Mouse (Mus musculus) midbrain, embryonic 11.5 days (tissue): ENCODE measurements around the gene Xirp1. TPM values are rescaled to one million over a fixed set of nuclear protein-coding genes. Genes with fewer than 3 reads are reported as not detected.

ENCODE experiments used
- ATAC-seq: fragments of 200-750 bp; cut with Nextera tagmentation; 2 replicates; pipeline ENCODE4 v1.8.0; 2017; ENCODE audit warnings: moderate TSS enrichment, moderate library complexity; ENCODE audit not compliant: low FRiP score
- DNase-seq: peaks from one replicate; pipeline ENCODE4 v3.0.0; 2015; ENCODE audit warnings: low spot score; ENCODE audit errors: missing footprints
- H3K27ac ChIP-seq: fragments of 300-500 bp; sonication (generic); 2 replicates; pipeline ENCODE4 v1.5.1; 2014; ENCODE audit warnings: low read depth, low read length
- H3K27me3 ChIP-seq: fragments of 300-500 bp; sonication (generic); 2 replicates; pipeline ENCODE4 v1.6.1; 2014; ENCODE audit warnings: mild to moderate bottlenecking, low read length, moderate library complexity, mixed read lengths; ENCODE audit not compliant: control insufficient read depth, insufficient read depth
- H3K36me3 ChIP-seq: fragments of 300-500 bp; sonication (generic); 2 replicates; pipeline ENCODE4 v1.6.1; 2014; ENCODE audit warnings: mild to moderate bottlenecking, low read length, moderate library complexity, mixed read lengths; ENCODE audit not compliant: control insufficient read depth, insufficient read depth
- H3K4me1 ChIP-seq: fragments of 300-500 bp; sonication (generic); 2 replicates; pipeline ENCODE4 v1.6.1; 2014; ENCODE audit warnings: low read length; ENCODE audit not compliant: control insufficient read depth, insufficient read depth
- H3K4me2 ChIP-seq: fragments of 300-500 bp; sonication (generic); 2 replicates; pipeline ENCODE4 v1.6.1; 2014; ENCODE audit warnings: mild to moderate bottlenecking, moderate library complexity
- H3K4me3 ChIP-seq: fragments of 300-500 bp; sonication (generic); 2 replicates; pipeline ENCODE4 v1.5.1; 2014; ENCODE audit warnings: low read depth, low read length
- H3K9ac ChIP-seq: fragments of 300-500 bp; sonication (generic); 2 replicates; pipeline ENCODE4 v1.6.1; 2014; ENCODE audit warnings: low read length
- H3K9me3 ChIP-seq: fragments of 300-500 bp; sonication (generic); 2 replicates; pipeline ENCODE4 v1.6.1; 2016; ENCODE audit warnings: low read length; ENCODE audit not compliant: control insufficient read depth
- WGBS: fragments of 180-500 bp; shearing (Covaris S2); extraction: QIAGEN DNeasy Blood & Tissue Kit; methylation state at CpG from one replicate; pipeline ENCODE4 v1.1.7; 2014; 5-methylcytosine and 5-hydroxymethylcytosine counted together
- polyA plus RNA-seq: library from polyadenylated mRNA; unstranded; fragments of >200 nt; fragmentation: Nextera tagmentation; extraction: Ambion mirVana; gene quantifications from 2 replicates; pipeline ENCODE4 v1.2.1, GENCODE M21; 2014

The Xirp1 gene
- polyA plus RNA-seq, 1 experiment from 2014 or later, result not detected

DNA sequence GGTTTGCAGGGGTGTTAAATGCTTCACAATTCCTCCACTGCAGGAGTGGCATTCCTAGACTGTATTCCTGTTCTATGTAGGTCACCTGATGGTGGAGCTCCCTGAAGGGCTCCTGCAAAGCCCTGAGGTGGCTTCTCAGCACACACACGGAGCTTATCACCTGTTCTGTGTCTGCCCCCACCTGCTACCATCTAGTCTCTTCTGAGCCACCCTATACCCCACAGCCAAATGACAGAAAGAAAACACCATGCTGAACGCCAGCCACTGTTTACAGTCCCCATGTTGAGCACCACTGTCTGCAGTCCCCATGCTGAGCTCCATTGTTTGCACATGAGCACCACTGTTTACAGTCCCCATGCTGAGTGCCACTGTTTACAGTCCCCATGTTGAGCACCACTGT is 43.6 kb downstream of the Xirp1 start:
- ATAC-seq, result no peak
- 45% methylated on average over 2 of the region's 2 CpGs for WGBS
- H3K4me1 ChIP-seq, result peaks cover 33% of the 10 kb centered on the region

GRCm38 (mm10) chr9:119978811-119979441 is 44.5 kb downstream of the Xirp1 start:
- Histone ChIP-seq H3K27me3 (peaks cover 10% of the 10 kb centered on the region; the same call in 1 of the 2 replicates), H3K27ac (no peak overlapping the region), H3K9ac (no peak overlapping the region), H3K4me3 (no peak overlapping the region), H3K36me3 (peaks cover 3% of the 10 kb centered on the region; the same call in 1 of the 2 replicates), H3K4me2 (no peak overlapping the region), H3K9me3 (no peaks in the 10 kb centered on the region), H3K4me1 (peaks cover 30% of the 10 kb centered on the region)
- ATAC-seq, result no peak
- no peak for DNase-seq
- 88% methylated on average over 6 of the region's 6 CpGs for WGBS

More for the DNA sequence above, 43.6 kb downstream of the Xirp1 start:
- no peaks in the 10 kb centered on the region for H3K36me3 ChIP-seq
- H3K27ac ChIP-seq, result no peak overlapping the region
- H3K9ac ChIP-seq, result no peak overlapping the region
- DNase-seq, result no peak
- H3K27me3 ChIP-seq, result peaks cover 10% of the 10 kb centered on the region; the same call in 1 of the 2 replicates
- no peak overlapping the region for H3K4me3 ChIP-seq
- no peaks in the 10 kb centered on the region for H3K9me3 ChIP-seq
- no peak overlapping the region for H3K4me2 ChIP-seq

DNA sequence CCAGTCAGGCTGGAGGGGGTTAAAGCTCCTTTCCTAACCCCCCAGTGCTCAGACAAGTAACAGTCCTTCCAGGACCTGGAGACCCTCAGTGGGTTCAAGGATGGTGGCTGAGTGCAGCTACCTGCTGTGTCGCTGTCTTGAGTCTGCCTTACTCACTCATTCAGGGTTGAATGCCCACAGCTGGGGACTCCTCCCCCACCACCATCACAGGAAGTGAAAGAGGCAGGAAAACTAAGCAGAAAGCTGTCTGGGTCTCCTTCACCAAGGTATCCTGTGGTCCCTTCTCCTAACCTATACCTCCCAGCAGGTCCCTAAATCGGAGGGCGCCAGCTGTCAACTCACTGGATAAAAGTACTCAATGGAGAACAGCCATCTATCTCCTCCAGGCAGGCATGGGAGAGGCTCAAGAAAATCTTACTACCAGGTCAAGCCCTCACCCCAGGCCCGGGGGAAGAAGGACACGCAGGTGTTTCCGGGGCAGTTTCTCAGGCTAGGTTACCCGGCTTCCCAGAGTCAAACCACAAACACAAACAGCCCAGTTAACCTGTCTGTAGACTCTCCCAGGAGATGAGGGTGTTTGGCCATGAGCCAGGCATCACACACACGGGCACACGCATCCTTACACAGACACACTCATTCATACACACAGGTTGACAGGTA is 45.1 kb downstream of the Xirp1 start:
- DNase-seq (no peak), ATAC-seq (no peak)
- peaks cover 3% of the 10 kb centered on the region; the same call in 1 of the 2 replicates for H3K36me3 ChIP-seq
- H3K9me3 ChIP-seq, result no peaks in the 10 kb centered on the region
- no peak overlapping the region for H3K4me2 ChIP-seq
- no peak overlapping the region for H3K4me3 ChIP-seq
- peaks cover 10% of the 10 kb centered on the region; the same call in 1 of the 2 replicates for H3K27me3 ChIP-seq
- H3K9ac ChIP-seq, result no peak overlapping the region
- no peak overlapping the region for H3K27ac ChIP-seq
- WGBS, result 55% methylated on average over 9 of the region's 9 CpGs
- H3K4me1 ChIP-seq, result peaks cover 30% of the 10 kb centered on the region

DNA sequence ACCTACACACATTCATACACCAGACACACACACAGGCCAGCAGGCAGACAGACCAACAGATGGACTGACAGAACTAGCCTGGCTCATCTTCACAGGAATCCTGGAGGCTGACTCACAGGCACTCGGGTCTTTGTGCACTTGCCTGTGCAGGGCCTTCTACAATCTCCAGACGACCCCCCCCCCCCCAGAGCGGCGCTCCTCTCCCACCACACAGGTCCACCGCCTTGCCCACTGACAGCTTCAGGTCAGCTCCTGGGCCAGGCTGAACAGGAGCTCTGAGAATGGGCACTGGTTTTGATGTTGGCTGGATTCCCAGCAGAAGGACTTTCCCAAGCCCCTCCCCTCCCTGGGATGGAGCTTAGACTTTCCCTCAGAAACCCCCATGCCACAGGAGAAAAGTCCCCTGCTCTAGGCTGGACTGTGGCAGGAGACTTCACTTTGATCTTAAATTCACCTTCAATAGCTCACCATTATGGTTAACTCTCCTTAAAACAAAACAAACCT is 45.8 kb downstream of the Xirp1 start:
- Histone ChIP-seq H3K27ac (no peak overlapping the region), H3K9ac (no peak overlapping the region), H3K27me3 (peaks cover 3% of the 10 kb centered on the region; the same call in 1 of the 2 replicates), H3K4me1 (peaks cover 23% of the 10 kb centered on the region), H3K4me2 (no peak overlapping the region), H3K36me3 (peaks cover 3% of the 10 kb centered on the region; the same call in 1 of the 2 replicates), H3K4me3 (no peak overlapping the region), H3K9me3 (no peaks in the 10 kb centered on the region)
- 57% methylated on average over 5 of the region's 5 CpGs for WGBS
- no peak for ATAC-seq
- DNase-seq, result no peak

- ATAC-seq (no peak), DNase-seq (no peak)
- no peak overlapping the region for H3K4me3 ChIP-seq
- WGBS, result 67% methylated on average over 17 of the region's 17 CpGs
- H3K9ac ChIP-seq, result no peak overlapping the region
- H3K4me1 ChIP-seq, result peaks cover 16% of the 10 kb centered on the region
- peaks cover 3% of the 10 kb centered on the region; the same call in 1 of the 2 replicates for H3K36me3 ChIP-seq
- H3K9me3 ChIP-seq, result no peaks in the 10 kb centered on the region
- H3K27me3 ChIP-seq, result no peaks in the 10 kb centered on the region
- H3K4me2 ChIP-seq, result no peak overlapping the region
- H3K27ac ChIP-seq, result no peak overlapping the region
Measured at GRCm38 (mm10) chr9:119976704-119977556, 46.5 kb downstream of the Xirp1 start.

DNA sequence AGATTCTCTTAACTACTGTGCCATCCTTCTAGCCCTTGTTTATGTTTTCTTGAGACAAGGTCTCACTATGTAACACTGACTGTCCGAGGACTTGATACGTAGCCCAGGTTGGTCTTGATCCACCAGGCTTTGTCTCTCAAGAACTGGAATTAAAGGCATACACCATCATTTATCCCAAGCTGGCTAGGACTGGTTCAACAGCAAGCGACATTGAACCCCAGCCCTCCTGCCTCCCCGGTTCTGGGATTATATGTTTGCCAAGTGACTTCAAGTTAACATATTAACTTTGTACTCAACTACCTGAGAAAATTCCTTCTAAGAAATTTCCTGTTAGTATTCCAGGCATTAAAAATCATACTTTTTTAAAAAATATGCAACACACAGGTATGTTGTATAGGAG is 48.1 kb downstream of the Xirp1 start:
- WGBS, result 95% methylated on average over 4 of the region's 4 CpGs
- Histone ChIP-seq H3K9me3 (no peaks in the 10 kb centered on the region), H3K9ac (no peak overlapping the region), H3K27me3 (no peaks in the 10 kb centered on the region), H3K36me3 (peaks cover 3% of the 10 kb centered on the region; the same call in 1 of the 2 replicates), H3K4me3 (no peak overlapping the region), H3K4me1 (no peaks in the 10 kb centered on the region), H3K27ac (no peak overlapping the region), H3K4me2 (no peak overlapping the region)
- no peak for ATAC-seq
- no peak for DNase-seq

GRCm38 (mm10) chr9:119974609-119975008 is 48.8 kb downstream of the Xirp1 start:
- WGBS, result 77% methylated on average over 5 of the region's 5 CpGs
- no peak overlapping the region for H3K9ac ChIP-seq
- ATAC-seq (no peak), DNase-seq (no peak)
- H3K27ac ChIP-seq, result no peak overlapping the region
- H3K9me3 ChIP-seq, result no peaks in the 10 kb centered on the region
- peaks cover 3% of the 10 kb centered on the region; the same call in 1 of the 2 replicates for H3K36me3 ChIP-seq
- no peak overlapping the region for H3K4me2 ChIP-seq
- no peaks in the 10 kb centered on the region for H3K4me1 ChIP-seq
- no peak overlapping the region for H3K4me3 ChIP-seq
- H3K27me3 ChIP-seq, result no peaks in the 10 kb centered on the region

DNA sequence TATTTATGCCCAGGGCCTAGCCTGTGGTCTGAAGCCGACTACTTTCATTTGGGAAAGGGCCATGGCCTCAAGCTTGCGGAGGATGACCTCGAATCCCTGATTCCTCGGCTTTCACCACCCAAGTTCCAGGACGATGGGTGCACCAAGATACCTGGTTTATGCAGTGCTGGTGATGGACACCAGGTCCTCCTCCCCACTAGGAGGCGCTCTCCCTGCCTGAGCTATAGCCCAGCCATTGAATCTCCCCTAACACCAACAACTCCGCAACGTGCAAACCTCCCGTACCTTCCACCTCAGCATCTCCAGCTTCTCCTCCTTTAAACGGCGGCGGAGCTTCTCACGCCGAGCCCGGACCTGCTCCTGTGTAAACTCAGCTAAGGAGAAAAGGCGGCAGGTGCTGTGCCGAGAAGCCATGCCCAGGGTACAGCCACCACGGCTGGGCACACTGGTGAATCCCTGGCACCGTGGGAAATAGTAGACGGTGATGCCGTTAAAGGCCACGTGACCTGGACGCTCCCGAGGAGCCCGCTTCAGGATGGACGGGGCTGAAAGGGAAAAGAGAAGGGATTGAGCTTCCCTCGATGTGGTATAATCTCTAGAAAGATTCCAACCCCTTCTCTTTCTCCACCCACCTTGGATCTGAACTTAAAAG is 49.4 kb downstream of the Xirp1 start:
- Histone ChIP-seq H3K27ac (no peak overlapping the region), H3K4me3 (no peak overlapping the region), H3K4me2 (no peak overlapping the region), H3K36me3 (peaks cover 3% of the 10 kb centered on the region; the same call in 1 of the 2 replicates), H3K27me3 (no peaks in the 10 kb centered on the region), H3K9me3 (no peaks in the 10 kb centered on the region), H3K4me1 (no peaks in the 10 kb centered on the region), H3K9ac (no peak overlapping the region)
- ATAC-seq (no peak), DNase-seq (peak; percentile 88)
- 92% methylated on average over 27 of the region's 27 CpGs for WGBS
